Mouse (Mus musculus) megakaryocyte-erythroid progenitor cell, adult 5 weeks (primary cell): ENCODE data around the gene Syt6. TPM values are rescaled to one million over a fixed set of nuclear protein-coding genes. Genes with fewer than 3 reads are reported as not detected.

Experiments
- polyA plus RNA-seq: library from polyadenylated mRNA; stranded (reverse); fragments of >175 nt; gene quantifications from 2 replicates; pipeline ENCODE4 v1.2.3, GENCODE M21; 2012

The Syt6 gene
- not detected in 2 replicates for polyA plus RNA-seq

GRCm38 (mm10) chr3:103575156-103575892 lies at the start of gene Syt6:
TSS of gene Syt6 (plus strand) at chr3:103575231.

GRCm38 (mm10) chr3:103645968-103646367 lies 70.9 kb downstream of the Syt6 start, which contains the start of gene Atg4a-ps:
TSS of gene Atg4a-ps (minus strand) at chr3:103646068.

Other genes with a start within 250 kb of the Syt6 start
- 0.03 TPM in 1 of 2 replicates, not detected in the other for gene Atg4a-ps, start 70.8 kb downstream of the Syt6 start, polyA plus RNA-seq
- gene Olfml3, start 162.8 kb downstream of the Syt6 start, polyA plus RNA-seq: 0.03 and 0.10 TPM in 2 replicates
- gene Gm10964, start 164.1 kb downstream of the Syt6 start, polyA plus RNA-seq: not detected in 2 replicates
- gene Hipk1, start 216.3 kb downstream of the Syt6 start, polyA plus RNA-seq: 47.1 and 56.4 TPM in 2 replicates
- 2.8 and 4.4 TPM in 2 replicates for gene Dclre1b, start 234.2 kb downstream of the Syt6 start, polyA plus RNA-seq
- gene Ap4b1, start 234.3 kb downstream of the Syt6 start, polyA plus RNA-seq: 3.8 and 4.4 TPM in 2 replicates
- 0.08 and 0.28 TPM in 2 replicates for gene Gm43064, start 234.3 kb downstream of the Syt6 start, polyA plus RNA-seq